Mouse (Mus musculus) neutrophil, adult 5-6 weeks (primary cell): ENCODE measurements around the gene Cbfa2t3. TPM values are rescaled to one million over a fixed set of nuclear protein-coding genes. Genes with fewer than 3 reads are reported as not detected.

Source experiments
- ATAC-seq: fragments of 151-379, 151-347 bp; 2 replicates; pipeline ENCODE4 v1.8.0; 2017; ENCODE audit warnings: mild to moderate bottlenecking, moderate TSS enrichment; ENCODE audit not compliant: insufficient number of reproducible peaks, poor library complexity, low FRiP score, severe bottlenecking; ENCODE audit errors: extremely low read depth
- total RNA-seq: library from RNA; stranded (forward); fragments of 200-1000 nt; gene quantifications from 2 replicates; pipeline ENCODE4 v1.2.3, GENCODE M21; 2017

The Cbfa2t3 gene
- total RNA-seq, 1 experiment from 2014 or later = 17.8 TPM

GRCm38 (mm10) chr8:122586171-122586570 lies 112.7 kb downstream of the Cbfa2t3 start:
- no peak for ATAC-seq

GRCm38 (mm10) chr8:122585411-122585891 lies 113.5 kb downstream of the Cbfa2t3 start:
- ATAC-seq = no peak

- ATAC-seq = no peak
These were observed 113.9 kb downstream of the Cbfa2t3 start for GRCm38 (mm10) chr8:122584981-122585380.

GRCm38 (mm10) chr8:122580926-122581325 lies 118.0 kb downstream of the Cbfa2t3 start:
- ATAC-seq = no peak

- no peak for ATAC-seq
These were observed 119.7 kb downstream of the Cbfa2t3 start for GRCm38 (mm10) chr8:122579196-122579595.

- no peak for ATAC-seq
These were observed 121.8 kb downstream of the Cbfa2t3 start for GRCm38 (mm10) chr8:122577116-122577515.

GRCm38 (mm10) chr8:122576648-122577022 lies 122.3 kb downstream of the Cbfa2t3 start, which contains the start of gene Aprt:
Gene Aprt, minus strand, starts transcription at chr8:122576909.
- ATAC-seq = peak; percentile 84

- no peak for ATAC-seq
These were observed 122.9 kb downstream of the Cbfa2t3 start for GRCm38 (mm10) chr8:122575735-122576647.

GRCm38 (mm10) chr8:122575286-122575685 lies 123.6 kb downstream of the Cbfa2t3 start:
- ATAC-seq = no peak

Other genes with a start within 250 kb of the Cbfa2t3 start
- 0.47 and 1.5 TPM in 2 replicates for gene Snai3, start 238.4 kb downstream of the Cbfa2t3 start, total RNA-seq
- 42.0 and 46.2 TPM in 2 replicates for gene Rnf166, start 223.0 kb downstream of the Cbfa2t3 start, total RNA-seq
- gene Ctu2, start 223.0 kb downstream of the Cbfa2t3 start, total RNA-seq = 24.1 and 25.2 TPM in 2 replicates
- gene Piezo1, start 147.8 kb downstream of the Cbfa2t3 start, total RNA-seq = 22.1 and 24.4 TPM in 2 replicates
- 29.8 and 30.4 TPM in 2 replicates for gene Cdt1, start 131.1 kb downstream of the Cbfa2t3 start, total RNA-seq
- 26.4 and 42.6 TPM in 2 replicates for gene Aprt, start 122.2 kb downstream of the Cbfa2t3 start, total RNA-seq
- gene Galns, start 87.6 kb downstream of the Cbfa2t3 start, total RNA-seq = 11.2 and 17.1 TPM in 2 replicates
- gene Trappc2l, start 87.5 kb downstream of the Cbfa2t3 start, total RNA-seq = 18.3 and 23.7 TPM in 2 replicates
- not detected in 2 replicates for gene Pabpn1l, start 76.4 kb downstream of the Cbfa2t3 start, total RNA-seq
- 5.2 and 8.3 TPM in 2 replicates for gene Acsf3, start 76.4 kb upstream of the Cbfa2t3 start, total RNA-seq
- gene Cdh15, start 148.9 kb upstream of the Cbfa2t3 start, total RNA-seq = not detected in 2 replicates